Mouse (Mus musculus): ENCODE data around the gene Sdk1. TPM values are rescaled to one million over a fixed set of nuclear protein-coding genes. Genes with fewer than 3 reads are reported as not detected.
A peak's percentile ranks its signal among the peaks of the same experiment; 100 is the strongest.

Gene Sdk1
- total and polyA plus RNA-seq, 2 experiments from 2014 or later, result 0.59 to 8.4 TPM

DNA sequence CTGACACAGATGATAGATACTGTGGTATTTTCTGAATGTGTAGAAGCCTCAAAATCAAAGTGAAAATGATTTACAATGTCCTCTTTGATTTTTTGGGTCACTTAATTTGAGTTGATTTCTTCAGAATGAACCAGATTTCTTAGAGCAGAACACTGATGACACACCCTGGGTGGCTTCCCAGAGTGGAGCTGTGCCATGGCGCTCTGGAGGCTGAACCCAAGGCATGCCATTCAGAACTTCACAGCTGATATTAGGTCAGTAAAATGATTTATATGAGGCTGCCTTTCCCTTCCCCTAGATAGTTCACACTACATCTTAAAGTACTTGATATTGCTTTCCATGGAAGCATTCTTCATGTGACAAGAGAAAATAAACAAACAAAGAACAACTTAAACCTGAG, 23.0 kb downstream of the Sdk1 start:
- Histone ChIP-seq H3K9me3 (replicated peaks; ENCODE audit: control insufficient read depth, low read length) (no peaks in the 10 kb centered on the region), H3K4me2 (ENCODE audit: low read depth, low read length) (no peak overlapping the region), H3K36me3 (replicated peaks; ENCODE audit: control insufficient read depth, insufficient read depth, low read length) (no peaks in the 10 kb centered on the region), H3K4me3 (ENCODE audit: low read depth, low read length) (no peak overlapping the region), H3K27ac (ENCODE audit: low read depth) (no peak overlapping the region), H3K9ac (replicated peaks; ENCODE audit: low read depth, low read length) (no peak overlapping the region), H3K4me1 (ENCODE audit: control insufficient read depth, insufficient read depth) (no peaks in the 10 kb centered on the region), H3K27me3 (ENCODE audit: control insufficient read depth, insufficient read depth, low read length) (no peaks in the 10 kb centered on the region)
- TF ChIP-seq EP300 (IDR thresholded peaks at IDR 0.05; ENCODE audit: low read depth) (no peak), CTCF (IDR thresholded peaks at IDR 0.05; ENCODE audit: low read depth) (no peak)
- ATAC-seq (ENCODE audit: insufficient read depth, low read depth) (no peak), DNase-seq (ENCODE audit: low spot score) (no peak)
- 87% methylated on average over 1 of the region's 1 CpGs for WGBS

DNA sequence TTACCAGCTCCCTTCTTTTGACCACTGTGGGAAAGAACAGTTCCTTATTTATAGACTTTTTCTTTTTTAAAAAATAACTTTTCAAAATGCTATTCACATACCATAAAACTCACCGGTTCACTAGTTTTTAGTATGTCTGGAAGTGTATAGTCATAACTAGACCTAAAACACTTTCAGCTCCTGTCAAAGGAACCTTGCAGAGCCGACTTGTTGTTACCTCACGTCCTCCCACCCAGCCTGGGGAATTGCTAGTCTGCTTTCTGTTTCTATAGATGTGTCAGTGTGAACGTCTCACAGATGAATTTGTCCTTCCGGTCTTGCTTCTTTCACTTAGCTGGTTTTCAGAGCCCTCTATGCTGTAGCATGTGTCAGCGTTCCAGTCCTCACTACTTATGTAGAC, 35.8 kb downstream of the Sdk1 start:
- no peak for ATAC-seq (ENCODE audit: insufficient read depth, low read depth)
- no peak overlapping the region for H3K4me3 ChIP-seq (ENCODE audit: low read depth, low read length)
- no peaks in the 10 kb centered on the region for H3K27me3 ChIP-seq (ENCODE audit: control insufficient read depth, insufficient read depth, low read length)
- no peaks in the 10 kb centered on the region for H3K36me3 ChIP-seq (replicated peaks; ENCODE audit: control insufficient read depth, insufficient read depth, low read length)
- H3K27ac ChIP-seq (ENCODE audit: low read depth), result no peak overlapping the region
- no peaks in the 10 kb centered on the region for H3K4me1 ChIP-seq (ENCODE audit: control insufficient read depth, insufficient read depth)
- H3K9me3 ChIP-seq (replicated peaks; ENCODE audit: control insufficient read depth, low read length), result no peaks in the 10 kb centered on the region
- no peak overlapping the region for H3K9ac ChIP-seq (replicated peaks; ENCODE audit: low read depth, low read length)
- H3K4me2 ChIP-seq (ENCODE audit: low read depth, low read length), result no peak overlapping the region
- WGBS, result 73% methylated on average over 6 of the region's 6 CpGs
- TF ChIP-seq EP300 (IDR thresholded peaks at IDR 0.05; ENCODE audit: low read depth) (no peak), CTCF (IDR thresholded peaks at IDR 0.05; ENCODE audit: low read depth) (no peak)
- no peak for DNase-seq (ENCODE audit: low spot score)

GRCm38 (mm10) chr5:141281751-141282150, 40.5 kb downstream of the Sdk1 start:
- H3K4me1 ChIP-seq (ENCODE audit: control insufficient read depth, insufficient read depth), result no peaks in the 10 kb centered on the region
- H3K36me3 ChIP-seq (replicated peaks; ENCODE audit: control insufficient read depth, insufficient read depth, low read length), result no peaks in the 10 kb centered on the region
- no peak overlapping the region for H3K27ac ChIP-seq (ENCODE audit: low read depth)
- no peak overlapping the region for H3K4me2 ChIP-seq (ENCODE audit: low read depth, low read length)
- no peaks in the 10 kb centered on the region for H3K27me3 ChIP-seq (ENCODE audit: control insufficient read depth, insufficient read depth, low read length)
- H3K9me3 ChIP-seq (replicated peaks; ENCODE audit: control insufficient read depth, low read length), result no peaks in the 10 kb centered on the region
- ATAC-seq (ENCODE audit: insufficient read depth, low read depth), result no peak
- no peak overlapping the region for H3K4me3 ChIP-seq (ENCODE audit: low read depth, low read length)
- WGBS, result 36% methylated on average over 2 of the region's 2 CpGs
- TF ChIP-seq CTCF (IDR thresholded peaks at IDR 0.05; ENCODE audit: low read depth), result no peak
- TF ChIP-seq EP300 (IDR thresholded peaks at IDR 0.05; ENCODE audit: low read depth), result no peak
- no peak overlapping the region for H3K9ac ChIP-seq (replicated peaks; ENCODE audit: low read depth, low read length)
- DNase-seq (ENCODE audit: low spot score), result no peak

- Histone ChIP-seq H3K27me3 (ENCODE audit: control insufficient read depth, insufficient read depth, low read length) (no peaks in the 10 kb centered on the region), H3K9ac (replicated peaks; ENCODE audit: low read depth, low read length) (no peak overlapping the region), H3K27ac (ENCODE audit: low read depth) (no peak overlapping the region), H3K9me3 (replicated peaks; ENCODE audit: control insufficient read depth, low read length) (no peaks in the 10 kb centered on the region), H3K4me2 (ENCODE audit: low read depth, low read length) (no peak overlapping the region), H3K4me1 (ENCODE audit: control insufficient read depth, insufficient read depth) (0 out of 2 replicates have a peak, but pooled peaks cover 3% of the 10 kb centered on the region), H3K36me3 (replicated peaks; ENCODE audit: control insufficient read depth, insufficient read depth, low read length) (no peaks in the 10 kb centered on the region), H3K4me3 (ENCODE audit: low read depth, low read length) (no peak overlapping the region)
- no peak for ATAC-seq (ENCODE audit: insufficient read depth, low read depth)
- DNase-seq (ENCODE audit: low spot score), result no peak
- TF ChIP-seq EP300 (IDR thresholded peaks at IDR 0.05; ENCODE audit: low read depth), result no peak
- TF ChIP-seq CTCF (IDR thresholded peaks at IDR 0.05; ENCODE audit: low read depth), result no peak
Measured at GRCm38 (mm10) chr5:141289611-141290010, 48.3 kb downstream of the Sdk1 start.

DNA sequence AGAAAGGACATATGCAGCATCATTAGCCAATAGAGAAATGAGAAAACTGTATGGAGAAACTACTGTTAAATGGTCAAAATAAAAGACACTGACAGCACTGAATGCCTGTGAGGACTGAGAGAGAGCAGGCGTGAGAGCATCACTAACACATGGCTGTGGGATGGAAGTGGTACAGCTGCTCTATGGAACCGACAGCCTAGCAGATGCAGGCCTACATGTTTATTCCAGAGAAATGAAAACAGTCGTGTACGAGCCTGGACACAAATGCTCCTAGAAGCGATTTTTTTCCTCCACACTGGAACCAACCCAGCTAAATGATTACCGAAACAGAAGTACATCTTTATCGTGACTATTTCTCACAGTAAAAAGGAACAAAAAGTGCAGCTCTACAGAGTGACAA, 54.0 kb downstream of the Sdk1 start:
- DNase-seq (ENCODE audit: low spot score) (no peak), ATAC-seq (ENCODE audit: insufficient read depth, low read depth) (no peak)
- no peaks in the 10 kb centered on the region for H3K27me3 ChIP-seq (ENCODE audit: control insufficient read depth, insufficient read depth, low read length)
- H3K27ac ChIP-seq (ENCODE audit: low read depth), result no peak overlapping the region
- WGBS, result 81% methylated on average over 7 of the region's 7 CpGs
- no peak overlapping the region for H3K4me2 ChIP-seq (ENCODE audit: low read depth, low read length)
- H3K4me1 ChIP-seq (ENCODE audit: control insufficient read depth, insufficient read depth), result no peaks in the 10 kb centered on the region
- TF ChIP-seq EP300 (IDR thresholded peaks at IDR 0.05; ENCODE audit: low read depth) (no peak), CTCF (IDR thresholded peaks at IDR 0.05; ENCODE audit: low read depth) (no peak)
- H3K36me3 ChIP-seq (replicated peaks; ENCODE audit: control insufficient read depth, insufficient read depth, low read length), result no peaks in the 10 kb centered on the region
- no peak overlapping the region for H3K9ac ChIP-seq (replicated peaks; ENCODE audit: low read depth, low read length)
- no peaks in the 10 kb centered on the region for H3K9me3 ChIP-seq (replicated peaks; ENCODE audit: control insufficient read depth, low read length)
- no peak overlapping the region for H3K4me3 ChIP-seq (ENCODE audit: low read depth, low read length)

GRCm38 (mm10) chr5:141302287-141302694, 61.0 kb downstream of the Sdk1 start:
- H3K4me2 ChIP-seq (ENCODE audit: low read depth, low read length), result no peak overlapping the region
- no peak for ATAC-seq (ENCODE audit: insufficient read depth, low read depth)

More at GRCm38 (mm10) chr5:141302287-141302694, 61.0 kb downstream of the Sdk1 start:
- Histone ChIP-seq H3K27me3 (ENCODE audit: control insufficient read depth, insufficient read depth, low read length) (no peaks in the 10 kb centered on the region), H3K4me1 (ENCODE audit: control insufficient read depth, insufficient read depth) (no peaks in the 10 kb centered on the region), H3K9me3 (replicated peaks; ENCODE audit: control insufficient read depth, low read length) (no peaks in the 10 kb centered on the region), H3K4me3 (ENCODE audit: low read depth, low read length) (no peak overlapping the region), H3K27ac (ENCODE audit: low read depth) (no peak overlapping the region), H3K36me3 (replicated peaks; ENCODE audit: control insufficient read depth, insufficient read depth, low read length) (no peaks in the 10 kb centered on the region), H3K9ac (replicated peaks; ENCODE audit: low read depth, low read length) (no peak overlapping the region)
- 15% methylated on average over 4 of the region's 4 CpGs for WGBS
- no peak for TF ChIP-seq EP300 (IDR thresholded peaks at IDR 0.05; ENCODE audit: low read depth)
- TF ChIP-seq CTCF (IDR thresholded peaks at IDR 0.05; ENCODE audit: low read depth), result no peak
- DNase-seq (ENCODE audit: low spot score), result peak; percentile 32

Data from heart, postnatal 0 days (tissue).